Mouse (Mus musculus) hindbrain, postnatal 0 days (tissue): Measurements from ENCODE around the gene Clcf1. TPM values are rescaled to one million over a fixed set of nuclear protein-coding genes. Genes with fewer than 3 reads are reported as not detected.
A peak's percentile ranks its signal among the peaks of the same experiment; 100 is the strongest.

Experiments used
- ATAC-seq: fragments of 200-750 bp; cut with Nextera tagmentation; 2 replicates; pipeline ENCODE4 v1.8.0; 2017; ENCODE audit warnings: mild to moderate bottlenecking, moderate TSS enrichment, moderate library complexity
- DNase-seq: peaks from one replicate; pipeline ENCODE4 v3.0.0-alpha.2; 2015; ENCODE audit warnings: low spot score
- H3K27ac ChIP-seq: fragments of 300-500 bp; sonication (generic); 2 replicates; pipeline ENCODE4 v1.5.1; 2014; ENCODE audit warnings: mild to moderate bottlenecking
- H3K27me3 ChIP-seq: fragments of 300-500 bp; sonication (generic); 2 replicates; pipeline ENCODE4 v1.6.1; 2014; ENCODE audit warnings: low read length, mixed read lengths; ENCODE audit not compliant: insufficient read depth
- H3K36me3 ChIP-seq: fragments of 300-500 bp; sonication (generic); 2 replicates; pipeline ENCODE4 v1.6.1; 2014; ENCODE audit warnings: low read length, mixed read lengths; ENCODE audit not compliant: insufficient read depth
- H3K4me1 ChIP-seq: fragments of 300-500 bp; sonication (generic); 2 replicates; pipeline ENCODE4 v1.6.1; 2014; ENCODE audit warnings: antibody characterized with exemption, low read length, mixed read lengths; ENCODE audit not compliant: insufficient read depth
- H3K4me2 ChIP-seq: fragments of 300-500 bp; sonication (generic); 2 replicates; pipeline ENCODE4 v1.6.1; 2014; ENCODE audit warnings: low read depth, mild to moderate bottlenecking, low read length, moderate library complexity, mixed read lengths
- H3K4me3 ChIP-seq: fragments of 300-500 bp; sonication (generic); 2 replicates; pipeline ENCODE4 v1.5.1; 2014; ENCODE audit warnings: low read length
- H3K9ac ChIP-seq: fragments of 300-500 bp; sonication (generic); replicated peaks from 2 replicates; pipeline ENCODE4 v1.6.1; 2014; ENCODE audit warnings: mild to moderate bottlenecking, low read length, moderate library complexity, mixed read lengths
- H3K9me3 ChIP-seq: fragments of 300-500 bp; sonication (generic); 2 replicates; pipeline ENCODE4 v1.6.1; 2016; ENCODE audit warnings: low read length, mixed read lengths
- CTCF ChIP-seq: IDR thresholded peaks from 2 replicates; pipeline ENCODE4 v1.5.1; 2016; ENCODE audit warnings: antibody characterized with exemption, control low read depth, low read depth
- WGBS: fragments of 180-500 bp; shearing (Covaris S2); extraction: QIAGEN DNeasy Blood & Tissue Kit; methylation state at CpG from one replicate; pipeline ENCODE4 v1.1.7; 2014; 5-methylcytosine and 5-hydroxymethylcytosine counted together
- microRNA-seq, 2 experiments: library from miRNA; unstranded; fragments of <30 nt; microRNA quantifications; one replicate each; pipeline ENCODE4; 2016
- polyA plus RNA-seq: library from polyadenylated mRNA; unstranded; fragments of >200 nt; fragmentation: Nextera tagmentation; extraction: Ambion mirVana; gene quantifications from 2 replicates; pipeline ENCODE4 v1.2.1, GENCODE M21; 2015
- total RNA-seq: library from RNA; depleted of rRNA; stranded (reverse); fragments of >200 nt; gene quantifications from 2 replicates; pipeline ENCODE4 v1.2.3, GENCODE M21; 2014; rRNA removed

The Clcf1 gene
- total and polyA plus RNA-seq, 2 experiments from 2014 or later, result 0.42 to 0.83 TPM

DNA sequence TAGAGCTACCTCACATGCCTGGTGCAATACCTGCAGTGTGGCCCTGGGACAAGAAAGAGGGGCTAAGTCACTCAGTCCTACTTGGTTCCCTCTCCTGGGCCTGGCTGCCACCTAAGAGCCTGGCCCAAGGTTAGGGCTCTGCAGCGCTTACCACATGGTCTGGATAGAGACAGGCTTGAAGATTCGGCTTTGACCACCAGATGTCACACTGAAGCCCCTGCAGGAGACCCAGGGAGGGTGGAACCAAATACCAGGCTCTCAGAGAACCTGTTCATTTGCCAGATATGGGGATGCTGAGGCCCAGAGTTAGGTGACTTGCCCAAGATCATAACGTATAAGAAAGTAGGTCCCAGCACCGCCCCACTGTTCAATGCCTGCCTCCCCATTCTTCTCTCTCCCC is 51.9 kb downstream of the Clcf1 start:
- no peaks in the 10 kb centered on the region for H3K9me3 ChIP-seq
- H3K4me1 ChIP-seq, result peaks cover 6% of the 10 kb centered on the region; the same call in 1 of the 2 replicates
- peak; percentile 51 for DNase-seq
- no peak overlapping the region for H3K4me2 ChIP-seq
- no peak overlapping the region for H3K27ac ChIP-seq
- no peak overlapping the region for H3K4me3 ChIP-seq
- no peak overlapping the region for H3K9ac ChIP-seq
- 63% methylated on average over 4 of the region's 4 CpGs for WGBS
- TF ChIP-seq CTCF, result peak; percentile 50; the same call in 1 of the 2 replicates
- no peak for ATAC-seq
- H3K36me3 ChIP-seq, result 0 out of 2 replicates have a peak, but pooled peaks cover 2% of the 10 kb centered on the region
- H3K27me3 ChIP-seq, result no peaks in the 10 kb centered on the region

DNA sequence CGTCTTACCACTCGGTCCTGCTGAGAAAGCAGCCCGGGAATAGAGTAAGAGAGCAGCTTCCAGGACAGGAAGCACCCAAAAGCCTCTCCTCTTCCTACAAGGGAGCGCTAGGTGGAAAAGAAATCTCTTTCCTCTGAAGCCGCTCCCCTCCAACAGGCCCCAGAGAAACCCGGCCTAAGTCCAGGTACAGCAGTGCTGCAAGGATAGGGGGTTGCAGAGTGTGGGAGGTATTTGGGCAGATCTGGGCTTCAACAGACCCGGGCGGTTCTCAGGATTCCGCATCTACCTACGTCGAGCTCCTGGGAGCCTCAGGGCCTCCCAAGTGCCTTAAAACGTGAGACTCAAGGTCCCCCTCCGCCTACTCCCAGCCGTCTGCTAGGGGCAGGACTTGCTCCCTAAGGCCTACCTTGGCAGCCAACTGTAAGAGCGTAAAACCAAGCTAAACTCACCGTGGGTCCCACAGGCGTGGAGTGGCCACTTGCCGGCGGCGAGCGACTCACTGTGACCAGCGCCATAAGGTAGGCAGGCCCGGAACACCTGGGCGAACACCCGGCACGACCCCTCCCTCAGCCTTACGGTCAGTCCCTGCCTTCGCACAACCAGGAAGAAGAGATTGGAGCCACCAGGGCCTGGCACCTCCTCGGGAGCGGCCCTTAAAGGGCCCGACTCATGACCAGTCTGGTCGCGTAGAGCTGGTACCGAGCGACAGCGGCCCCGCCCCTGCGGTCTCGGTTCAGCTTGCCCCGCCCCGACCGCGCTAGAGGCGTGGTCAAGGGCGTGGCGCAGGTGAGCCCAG is 54.7 kb downstream of the Clcf1 start, which contains the start of gene Ssh3:
Gene Ssh3, minus strand, starts transcription at position 615 of the 796 bp plus-strand sequence.
- 7% methylated on average over 45 of the region's 46 CpGs for WGBS
- H3K4me3 ChIP-seq, result peak within 1 kb of the TSS; percentile 38
- no peaks in the 10 kb centered on the region for H3K9me3 ChIP-seq
- H3K4me2 ChIP-seq, result peak within 1 kb of the TSS; percentile 61
- no peaks in the 10 kb centered on the region for H3K27me3 ChIP-seq
- no peak for TF ChIP-seq CTCF
- ATAC-seq, result peak; percentile 64
- peak within 1 kb of the TSS; percentile 58; the same call in 1 of the 2 replicates for H3K27ac ChIP-seq
- peak; percentile 66 for DNase-seq
- 0 out of 2 replicates have a peak, but pooled peaks cover 7% of the 10 kb centered on the region for H3K36me3 ChIP-seq
- H3K4me1 ChIP-seq, result peaks cover 6% of the 10 kb centered on the region; the same call in 1 of the 2 replicates
- peak within 1 kb of the TSS; percentile 51 for H3K9ac ChIP-seq

DNA sequence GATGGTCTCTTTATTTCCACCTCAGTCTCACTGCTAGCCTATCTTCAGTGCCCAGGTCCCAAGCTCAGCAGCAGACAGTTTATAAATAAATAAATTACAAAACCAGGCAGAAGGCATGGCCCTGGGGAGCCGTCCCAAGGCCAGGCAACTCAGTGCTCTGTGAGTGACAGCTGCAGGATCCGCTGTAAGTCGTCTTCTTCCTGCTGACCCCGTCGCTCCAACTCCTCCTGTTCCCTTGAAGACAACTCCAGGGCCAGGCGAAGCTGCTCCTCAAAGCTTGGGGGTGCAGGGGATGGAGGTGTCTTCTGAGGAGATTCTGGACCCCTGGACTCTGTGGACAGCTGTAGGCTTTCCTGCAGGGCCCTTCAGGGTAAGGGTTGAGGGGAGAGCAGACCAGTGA is 56.1 kb downstream of the Clcf1 start:
- 0 out of 2 replicates have a peak, but pooled peaks cover 7% of the 10 kb centered on the region for H3K36me3 ChIP-seq

DNA sequence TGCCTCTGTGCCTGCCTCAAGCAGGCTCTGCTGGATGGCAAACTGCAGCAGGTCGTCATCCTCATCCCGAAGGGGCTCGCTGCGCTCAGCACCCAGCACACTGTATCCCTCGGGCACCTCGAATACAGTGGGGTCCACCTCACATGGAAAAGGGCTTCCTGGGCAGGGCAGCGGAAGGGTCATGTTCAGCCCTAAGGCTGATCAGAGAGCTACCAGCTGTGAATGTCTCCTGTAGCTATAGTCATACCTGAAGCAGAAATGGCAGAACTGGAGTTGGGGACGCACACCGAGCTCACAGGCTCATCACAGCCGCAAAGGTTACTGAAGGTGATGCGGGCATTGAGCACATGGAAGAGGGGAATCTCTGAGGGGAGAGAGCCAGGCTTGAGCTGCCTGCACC is 56.9 kb downstream of the Clcf1 start:
- 0 out of 2 replicates have a peak, but pooled peaks cover 7% of the 10 kb centered on the region for H3K36me3 ChIP-seq
- WGBS, result 96% methylated on average over 11 of the region's 11 CpGs
- H3K27me3 ChIP-seq, result no peaks in the 10 kb centered on the region
- no peak overlapping the region for H3K9ac ChIP-seq
- no peak for ATAC-seq
- no peak for DNase-seq
- H3K27ac ChIP-seq, result no peak overlapping the region
- H3K4me3 ChIP-seq, result no peak overlapping the region
- H3K4me2 ChIP-seq, result no peak overlapping the region
- H3K9me3 ChIP-seq, result no peaks in the 10 kb centered on the region
- peaks cover 6% of the 10 kb centered on the region; the same call in 1 of the 2 replicates for H3K4me1 ChIP-seq
- no peak for TF ChIP-seq CTCF

More for the DNA sequence above, 56.1 kb downstream of the Clcf1 start:
- ATAC-seq (no peak), DNase-seq (no peak)
- Histone ChIP-seq H3K9ac (no peak overlapping the region), H3K4me3 (no peak overlapping the region), H3K9me3 (no peaks in the 10 kb centered on the region), H3K27ac (no peak overlapping the region), H3K4me1 (peaks cover 6% of the 10 kb centered on the region; the same call in 1 of the 2 replicates), H3K4me2 (no peak overlapping the region), H3K27me3 (no peaks in the 10 kb centered on the region)
- TF ChIP-seq CTCF, result no peak
- WGBS, result 61% methylated on average over 6 of the region's 6 CpGs

Small RNA genes within 50 kb of the gene (microRNA-seq; reads per million reads assigned to microRNA genes)
- gene Gm26115 (0 reads per million in 2 experiments), gene Mir6985 (1.1 to 2.1 reads per million in 2 experiments)

Other genes with a start within 250 kb of the Clcf1 start
- gene Aldh3b2, start 241.9 kb upstream of the Clcf1 start, total RNA-seq, result 0.32 and 1.1 TPM in 2 replicates
- gene Aldh3b2, start 241.9 kb upstream of the Clcf1 start, polyA plus RNA-seq, result 0.95 and 1.4 TPM in 2 replicates
- gene Acy3, start 227.7 kb upstream of the Clcf1 start, total RNA-seq, result 3.3 and 7.3 TPM in 2 replicates
- 2.8 and 3.5 TPM in 2 replicates for gene Acy3, start 227.7 kb upstream of the Clcf1 start, polyA plus RNA-seq
- not detected in 2 replicates for gene Tbx10, start 221.5 kb upstream of the Clcf1 start, total RNA-seq
- 0.36 and 0.39 TPM in 2 replicates for gene Tbx10, start 221.5 kb upstream of the Clcf1 start, polyA plus RNA-seq
- 23.5 and 29.1 TPM in 2 replicates for gene Nudt8, start 213.7 kb upstream of the Clcf1 start, total RNA-seq
- gene Nudt8, start 213.7 kb upstream of the Clcf1 start, polyA plus RNA-seq, result 25.9 and 26.0 TPM in 2 replicates
- 2.5 and 3.5 TPM in 2 replicates for gene Gm49405, start 213.6 kb upstream of the Clcf1 start, total RNA-seq
- 2.1 and 2.2 TPM in 2 replicates for gene Gm49405, start 213.6 kb upstream of the Clcf1 start, polyA plus RNA-seq
- gene Doc2g, start 210.9 kb upstream of the Clcf1 start, total RNA-seq, result 3.7 and 3.9 TPM in 2 replicates
- gene Doc2g, start 210.9 kb upstream of the Clcf1 start, polyA plus RNA-seq, result 3.5 and 3.7 TPM in 2 replicates
- 160 and 203 TPM in 2 replicates for gene Ndufv1, start 201.4 kb upstream of the Clcf1 start, total RNA-seq
- 285 and 291 TPM in 2 replicates for gene Ndufv1, start 201.4 kb upstream of the Clcf1 start, polyA plus RNA-seq
- 317 and 335 TPM in 2 replicates for gene Gstp1, start 176.3 kb upstream of the Clcf1 start, total RNA-seq
- 575 and 599 TPM in 2 replicates for gene Gstp1, start 176.3 kb upstream of the Clcf1 start, polyA plus RNA-seq
- gene Gstp2, start 168.2 kb upstream of the Clcf1 start, total RNA-seq, result 0.52 TPM in 1 of 2 replicates, not detected in the other
- 2.2 and 3.0 TPM in 2 replicates for gene Gstp2, start 168.2 kb upstream of the Clcf1 start, polyA plus RNA-seq
- gene Gstp3, start 154.7 kb upstream of the Clcf1 start, total RNA-seq, result not detected in 2 replicates
- not detected in 2 replicates for gene Gstp3, start 154.7 kb upstream of the Clcf1 start, polyA plus RNA-seq
- not detected in 2 replicates for gene Cabp2, start 132.7 kb upstream of the Clcf1 start, total RNA-seq
- not detected in 2 replicates for gene Cabp2, start 132.7 kb upstream of the Clcf1 start, polyA plus RNA-seq
- gene Cdk2ap2, start 117.1 kb upstream of the Clcf1 start, total RNA-seq, result 49.4 and 57.5 TPM in 2 replicates
- gene Cdk2ap2, start 117.1 kb upstream of the Clcf1 start, polyA plus RNA-seq, result 63.9 and 64.6 TPM in 2 replicates
- gene Pitpnm1, start 114.2 kb upstream of the Clcf1 start, total RNA-seq, result 134 and 142 TPM in 2 replicates
- 88.0 and 91.9 TPM in 2 replicates for gene Pitpnm1, start 114.2 kb upstream of the Clcf1 start, polyA plus RNA-seq
- gene Aip, start 88.4 kb upstream of the Clcf1 start, total RNA-seq, result 33.4 and 38.2 TPM in 2 replicates
- gene Aip, start 88.4 kb upstream of the Clcf1 start, polyA plus RNA-seq, result 89.4 and 94.3 TPM in 2 replicates
- 0.37 TPM in 1 of 2 replicates, not detected in the other for gene Gpr152, start 74.5 kb upstream of the Clcf1 start, total RNA-seq
- gene Gpr152, start 74.5 kb upstream of the Clcf1 start, polyA plus RNA-seq, result 0.05 TPM in 1 of 2 replicates, not detected in the other
- not detected in 2 replicates for gene Cabp4, start 70.2 kb upstream of the Clcf1 start, total RNA-seq
- 0.29 and 0.51 TPM in 2 replicates for gene Cabp4, start 70.2 kb upstream of the Clcf1 start, polyA plus RNA-seq
- gene Coro1b, start 65.6 kb upstream of the Clcf1 start, total RNA-seq, result 71.5 and 137 TPM in 2 replicates
- 90.7 and 114 TPM in 2 replicates for gene Coro1b, start 65.6 kb upstream of the Clcf1 start, polyA plus RNA-seq
- 1.0 TPM in 1 of 2 replicates, not detected in the other for gene Ptprcap, start 60.6 kb upstream of the Clcf1 start, total RNA-seq
- 0.40 and 0.44 TPM in 2 replicates for gene Ptprcap, start 60.6 kb upstream of the Clcf1 start, polyA plus RNA-seq
- gene Rps6kb2, start 50.9 kb upstream of the Clcf1 start, total RNA-seq, result 17.6 and 24.7 TPM in 2 replicates
- 49.6 and 56.5 TPM in 2 replicates for gene Rps6kb2, start 50.9 kb upstream of the Clcf1 start, polyA plus RNA-seq
- 5.5 and 8.3 TPM in 2 replicates for gene Carns1, start 38.8 kb upstream of the Clcf1 start, total RNA-seq
- 7.1 and 7.5 TPM in 2 replicates for gene Carns1, start 38.8 kb upstream of the Clcf1 start, polyA plus RNA-seq
- 2.7 and 3.8 TPM in 2 replicates for gene Tbc1d10c, start 23.0 kb upstream of the Clcf1 start, total RNA-seq
- gene Tbc1d10c, start 23.0 kb upstream of the Clcf1 start, polyA plus RNA-seq, result 0.95 and 1.4 TPM in 2 replicates
- gene Ppp1ca, start 22.2 kb upstream of the Clcf1 start, total RNA-seq, result 502 and 597 TPM in 2 replicates
- gene Ppp1ca, start 22.2 kb upstream of the Clcf1 start, polyA plus RNA-seq, result 564 and 571 TPM in 2 replicates
- 15.8 and 25.8 TPM in 2 replicates for gene Rad9a, start 12.6 kb upstream of the Clcf1 start, total RNA-seq
- gene Rad9a, start 12.6 kb upstream of the Clcf1 start, polyA plus RNA-seq, result 13.7 and 14.6 TPM in 2 replicates
- gene AC109138.7, start 119 bp downstream of the Clcf1 start, total RNA-seq, result not detected in 2 replicates
- gene AC109138.7, start 119 bp downstream of the Clcf1 start, polyA plus RNA-seq, result not detected in 2 replicates
- gene Pold4, start 17.7 kb downstream of the Clcf1 start, total RNA-seq, result 28.1 and 28.7 TPM in 2 replicates
- 24.5 and 26.2 TPM in 2 replicates for gene Pold4, start 17.7 kb downstream of the Clcf1 start, polyA plus RNA-seq
- 64.6 and 69.6 TPM in 2 replicates for gene Ssh3, start 54.9 kb downstream of the Clcf1 start, total RNA-seq
- 18.9 and 21.8 TPM in 2 replicates for gene Ssh3, start 54.9 kb downstream of the Clcf1 start, polyA plus RNA-seq
- gene Ankrd13d, start 68.9 kb downstream of the Clcf1 start, total RNA-seq, result 97.2 and 121 TPM in 2 replicates
- gene Ankrd13d, start 68.9 kb downstream of the Clcf1 start, polyA plus RNA-seq, result 70.9 and 71.5 TPM in 2 replicates
- gene Grk2, start 92.0 kb downstream of the Clcf1 start, total RNA-seq, result 138 and 142 TPM in 2 replicates
- gene Grk2, start 92.0 kb downstream of the Clcf1 start, polyA plus RNA-seq, result 25.8 and 26.2 TPM in 2 replicates
- 67.5 and 73.7 TPM in 2 replicates for gene Kdm2a, start 184.0 kb downstream of the Clcf1 start, total RNA-seq
- 18.0 and 19.8 TPM in 2 replicates for gene Kdm2a, start 184.0 kb downstream of the Clcf1 start, polyA plus RNA-seq
- 3.5 and 7.2 TPM in 2 replicates for gene Rhod, start 225.2 kb downstream of the Clcf1 start, total RNA-seq
- 5.2 and 5.7 TPM in 2 replicates for gene Rhod, start 225.2 kb downstream of the Clcf1 start, polyA plus RNA-seq